Mouse (Mus musculus) adrenal gland, adult 2 months (tissue): Measurements from ENCODE around the gene Galns. TPM values are rescaled to one million over a fixed set of nuclear protein-coding genes. Genes with fewer than 3 reads are reported as not detected.
"Not testable (repeated sequence)": the region's sequence is repeated elsewhere in the genome, so short reads cannot be mapped to it uniquely, and the experiment has no call there.

ENCODE experiments used
- DNase-seq: peaks from one replicate; pipeline ENCODE4 v3.0.0; 2021
- polyA plus RNA-seq: library from polyadenylated mRNA; depleted of rRNA; stranded (reverse); fragments of >200 nt; gene quantifications from 2 replicates; pipeline ENCODE4 v1.2.3, GENCODE M21; 2012
- total RNA-seq, 2 experiments: library from RNA; stranded (reverse); gene quantifications; 2 replicates each; pipeline ENCODE4 v1.2.3; 2021

Gene Galns
- total and polyA plus RNA-seq, 3 experiments: 6.0 to 7.8 (median 6.8) TPM

GRCm38 (mm10) chr8:122593783-122594507, 17.3 kb downstream of the Galns start:
- DNase-seq: no peak

GRCm38 (mm10) chr8:122593240-122593639, 18.0 kb downstream of the Galns start:
- DNase-seq: no peak

GRCm38 (mm10) chr8:122586749-122587148, 24.5 kb downstream of the Galns start:
- DNase-seq: no peak

- DNase-seq: peak; percentile 14
These were observed 25.1 kb downstream of the Galns start for GRCm38 (mm10) chr8:122586171-122586570.

- peak; percentile 62 for DNase-seq
These were observed 25.8 kb downstream of the Galns start for GRCm38 (mm10) chr8:122585411-122585891.

GRCm38 (mm10) chr8:122584981-122585380, 26.3 kb downstream of the Galns start:
- DNase-seq: no peak

GRCm38 (mm10) chr8:122580926-122581325, 30.3 kb downstream of the Galns start:
- no peak for DNase-seq

- no peak for DNase-seq
These were observed 32.1 kb downstream of the Galns start for GRCm38 (mm10) chr8:122579196-122579595.

GRCm38 (mm10) chr8:122577116-122577515, 34.1 kb downstream of the Galns start:
- no peak for DNase-seq

GRCm38 (mm10) chr8:122576648-122577022, 34.6 kb downstream of the Galns start, which contains the start of gene Aprt:
Aprt (minus strand) TSS chr8:122576909.
- DNase-seq: peak; percentile 97

GRCm38 (mm10) chr8:122575735-122576647, 35.3 kb downstream of the Galns start:
- peak; percentile 24 for DNase-seq

GRCm38 (mm10) chr8:122575286-122575685, 36.0 kb downstream of the Galns start:
- no peak for DNase-seq

- no peak for DNase-seq
These were observed 36.5 kb downstream of the Galns start for GRCm38 (mm10) chr8:122574667-122575251.

- no peak for DNase-seq
These were observed 37.0 kb downstream of the Galns start for GRCm38 (mm10) chr8:122574264-122574663.

GRCm38 (mm10) chr8:122573577-122573976, 37.7 kb downstream of the Galns start:
- DNase-seq: no peak

- not testable (repeated sequence) for DNase-seq
These were observed 38.1 kb downstream of the Galns start for GRCm38 (mm10) chr8:122573176-122573575.

GRCm38 (mm10) chr8:122572751-122573150, 38.5 kb downstream of the Galns start:
- DNase-seq: no peak

- DNase-seq: no peak
These were observed 39.5 kb downstream of the Galns start for GRCm38 (mm10) chr8:122571750-122572267.

- DNase-seq: no peak
These were observed 40.1 kb downstream of the Galns start for GRCm38 (mm10) chr8:122571153-122571552.

GRCm38 (mm10) chr8:122569996-122570395, 41.3 kb downstream of the Galns start:
- no peak for DNase-seq

- DNase-seq: no peak
These were observed 41.9 kb downstream of the Galns start for GRCm38 (mm10) chr8:122569329-122569728.

GRCm38 (mm10) chr8:122568881-122569309, 42.4 kb downstream of the Galns start:
- peak; percentile 6 for DNase-seq
